Mouse (Mus musculus): ENCODE results near the gene Sox30. TPM values are rescaled to one million over a fixed set of nuclear protein-coding genes. Genes with fewer than 3 reads are reported as not detected.

Gene Sox30
- polyA plus RNA-seq, 1 experiment: 0.09 TPM

- Histone ChIP-seq H3K4me3 (replicated peaks; ENCODE audit: extremely low read depth, low read depth, low read length) (no peak overlapping the region), H3K4me1 (ENCODE audit: control insufficient read depth, insufficient read depth, low read length) (no peaks in the 10 kb centered on the region; the same call in 1 of the 2 replicates)
- no peak for DNase-seq
- TF ChIP-seq POLR2A (IDR thresholded peaks at IDR 0.05; ENCODE audit: borderline replicate concordance, extremely low read depth, low read depth, low read length) (no peak), CTCF (IDR thresholded peaks at IDR 0.05; ENCODE audit: insufficient read depth, low read length) (no peak)
- 73% methylated on average over 2 of the region's 2 CpGs for WGBS
Measured at GRCm38 (mm10) chr11:45947491-45947890, 32.6 kb upstream of the Sox30 start.

- TF ChIP-seq CTCF (IDR thresholded peaks at IDR 0.05; ENCODE audit: insufficient read depth, low read length) (no peak), POLR2A (IDR thresholded peaks at IDR 0.05; ENCODE audit: borderline replicate concordance, extremely low read depth, low read depth, low read length) (peak; percentile 42; the same call in 1 of the 2 replicates)
- Histone ChIP-seq H3K4me3 (replicated peaks; ENCODE audit: extremely low read depth, low read depth, low read length) (peak within 1 kb of the TSS; percentile 96), H3K4me1 (ENCODE audit: control insufficient read depth, insufficient read depth, low read length) (no peaks in the 10 kb centered on the region)
- under 1% methylated on average over 32 of the region's 32 CpGs for WGBS
- peak; percentile 95 for DNase-seq
Measured at GRCm38 (mm10) chr11:45955127-45955627, 24.9 kb upstream of the Sox30 start, which contains the start of gene Thg1l. Gene Thg1l, minus strand, starts transcription at chr11:45955494.

- Histone ChIP-seq H3K4me1 (ENCODE audit: control insufficient read depth, insufficient read depth, low read length) (no peaks in the 10 kb centered on the region), H3K4me3 (replicated peaks; ENCODE audit: extremely low read depth, low read depth, low read length) (no peak overlapping the region)
- no peak for DNase-seq
- WGBS: 73% methylated on average over 3 of the region's 3 CpGs
- TF ChIP-seq CTCF (IDR thresholded peaks at IDR 0.05; ENCODE audit: insufficient read depth, low read length) (no peak), POLR2A (IDR thresholded peaks at IDR 0.05; ENCODE audit: borderline replicate concordance, extremely low read depth, low read depth, low read length) (no peak)
Measured at GRCm38 (mm10) chr11:45959598-45959997, 20.5 kb upstream of the Sox30 start.

- no peak for TF ChIP-seq POLR2A (IDR thresholded peaks at IDR 0.05; ENCODE audit: borderline replicate concordance, extremely low read depth, low read depth, low read length)
- TF ChIP-seq CTCF (IDR thresholded peaks at IDR 0.05; ENCODE audit: insufficient read depth, low read length): no peak
- Histone ChIP-seq H3K4me3 (replicated peaks; ENCODE audit: extremely low read depth, low read depth, low read length) (no peak overlapping the region), H3K4me1 (ENCODE audit: control insufficient read depth, insufficient read depth, low read length) (no peaks in the 10 kb centered on the region)
- DNase-seq: no peak
- 81% methylated on average over 5 of the region's 5 CpGs for WGBS
Measured at GRCm38 (mm10) chr11:45960003-45960402, 20.1 kb upstream of the Sox30 start.

- no peaks in the 10 kb centered on the region for H3K4me1 ChIP-seq (ENCODE audit: control insufficient read depth, insufficient read depth, low read length)
- no peak overlapping the region for H3K4me3 ChIP-seq (replicated peaks; ENCODE audit: extremely low read depth, low read depth, low read length)
- no peak for TF ChIP-seq POLR2A (IDR thresholded peaks at IDR 0.05; ENCODE audit: borderline replicate concordance, extremely low read depth, low read depth, low read length)
- no peak for TF ChIP-seq CTCF (IDR thresholded peaks at IDR 0.05; ENCODE audit: insufficient read depth, low read length)
- WGBS: 66% methylated on average over 4 of the region's 4 CpGs
- no peak for DNase-seq
Measured at GRCm38 (mm10) chr11:45966896-45967295, 13.2 kb upstream of the Sox30 start.

GRCm38 (mm10) chr11:45968466-45968865 is 11.6 kb upstream of the Sox30 start:
- no peaks in the 10 kb centered on the region for H3K4me1 ChIP-seq (ENCODE audit: control insufficient read depth, insufficient read depth, low read length)
- WGBS: 87% methylated on average over 3 of the region's 3 CpGs
- DNase-seq: no peak
- no peak overlapping the region for H3K4me3 ChIP-seq (replicated peaks; ENCODE audit: extremely low read depth, low read depth, low read length)
- TF ChIP-seq CTCF (IDR thresholded peaks at IDR 0.05; ENCODE audit: insufficient read depth, low read length) (no peak), POLR2A (IDR thresholded peaks at IDR 0.05; ENCODE audit: borderline replicate concordance, extremely low read depth, low read depth, low read length) (no peak)

- Histone ChIP-seq H3K4me3 (replicated peaks; ENCODE audit: extremely low read depth, low read depth, low read length) (no peak overlapping the region), H3K4me1 (ENCODE audit: control insufficient read depth, insufficient read depth, low read length) (no peaks in the 10 kb centered on the region)
- no peak for DNase-seq
- 83% methylated on average over 5 of the region's 5 CpGs for WGBS
- TF ChIP-seq POLR2A (IDR thresholded peaks at IDR 0.05; ENCODE audit: borderline replicate concordance, extremely low read depth, low read depth, low read length): no peak
- no peak for TF ChIP-seq CTCF (IDR thresholded peaks at IDR 0.05; ENCODE audit: insufficient read depth, low read length)
Measured at GRCm38 (mm10) chr11:45973635-45974034, 6.5 kb upstream of the Sox30 start.

- Histone ChIP-seq H3K4me1 (ENCODE audit: control insufficient read depth, insufficient read depth, low read length) (no peaks in the 10 kb centered on the region), H3K4me3 (replicated peaks; ENCODE audit: extremely low read depth, low read depth, low read length) (no peak overlapping the region)
- TF ChIP-seq CTCF (IDR thresholded peaks at IDR 0.05; ENCODE audit: insufficient read depth, low read length) (no peak), POLR2A (IDR thresholded peaks at IDR 0.05; ENCODE audit: borderline replicate concordance, extremely low read depth, low read depth, low read length) (no peak)
- no peak for DNase-seq
- 87% methylated on average over 8 of the region's 8 CpGs for WGBS
Measured at GRCm38 (mm10) chr11:45974466-45974865, 5.6 kb upstream of the Sox30 start.

- no peak for TF ChIP-seq CTCF (IDR thresholded peaks at IDR 0.05; ENCODE audit: insufficient read depth, low read length)
- no peak for TF ChIP-seq POLR2A (IDR thresholded peaks at IDR 0.05; ENCODE audit: borderline replicate concordance, extremely low read depth, low read depth, low read length)
- Histone ChIP-seq H3K4me1 (ENCODE audit: control insufficient read depth, insufficient read depth, low read length) (no peaks in the 10 kb centered on the region), H3K4me3 (replicated peaks; ENCODE audit: extremely low read depth, low read depth, low read length) (no peak overlapping the region)
- no peak for DNase-seq
- 77% methylated on average over 3 of the region's 3 CpGs for WGBS
Measured at GRCm38 (mm10) chr11:45976061-45976460, 4.0 kb upstream of the Sox30 start.

GRCm38 (mm10) chr11:45980893-45981253 is 763 bp downstream of the Sox30 start:
- 55% methylated on average over 19 of the region's 19 CpGs for WGBS
- TF ChIP-seq POLR2A (IDR thresholded peaks at IDR 0.05; ENCODE audit: borderline replicate concordance, extremely low read depth, low read depth, low read length) (no peak), CTCF (IDR thresholded peaks at IDR 0.05; ENCODE audit: insufficient read depth, low read length) (no peak)
- H3K4me1 ChIP-seq (ENCODE audit: control insufficient read depth, insufficient read depth, low read length): no peaks in the 10 kb centered on the region

More at GRCm38 (mm10) chr11:45980893-45981253, 763 bp downstream of the Sox30 start:
- peak overlapping the region; percentile 53 for H3K4me3 ChIP-seq (replicated peaks; ENCODE audit: extremely low read depth, low read depth, low read length)
- no peak for DNase-seq
